Mouse (Mus musculus) megakaryocyte, embryonic 14.5 days (primary cell): ENCODE measurements at regions not wholly inside any gene's neighbourhood (a gene's known extent, or its start where the extent isn't known, plus 50 kb on each side); places are given as distances from the start of the nearest gene placed in this dataset.

ENCODE experiments used
- H3K27me3 ChIP-seq: replicated peaks from 2 replicates; pipeline ENCODE3; 2012; ENCODE audit warnings: inconsistent platforms
- H3K36me3 ChIP-seq: replicated peaks from 2 replicates; pipeline ENCODE3; 2012; ENCODE audit warnings: low read length, inconsistent platforms, mixed read lengths
- H3K4me1 ChIP-seq: 2 replicates; pipeline ENCODE4 v1.6.1; 2012; ENCODE audit warnings: inconsistent platforms
- H3K4me3 ChIP-seq: replicated peaks from 2 replicates; pipeline ENCODE3; 2012; ENCODE audit warnings: moderate library complexity, mild to moderate bottlenecking, inconsistent platforms
- H3K9me3 ChIP-seq: 2 replicates; pipeline ENCODE4 v1.6.1; 2012; ENCODE audit warnings: inconsistent platforms
- FLI1 ChIP-seq: IDR thresholded peaks from 2 replicates; pipeline ENCODE4 v1.6.1; 2012; ENCODE audit warnings: low read length, inconsistent platforms, mixed read lengths
- GATA1 ChIP-seq: IDR thresholded peaks from 3 replicates; pipeline ENCODE4 v1.6.1; 2012; ENCODE audit warnings: mixed read lengths, low read length, inconsistent platforms, borderline replicate concordance

GRCm38 (mm10) chr13:101565323-101565722 lies 202.7 kb downstream of the Pik3r1 start:
- Histone ChIP-seq H3K4me3 (no peak overlapping the region), H3K36me3 (no peaks in the 10 kb centered on the region), H3K4me1 (peaks cover 22% of the 10 kb centered on the region), H3K9me3 (no peaks in the 10 kb centered on the region), H3K27me3 (no peaks in the 10 kb centered on the region)
- TF ChIP-seq GATA1: no peak
- no peak for TF ChIP-seq FLI1

GRCm38 (mm10) chr13:101555371-101555874 lies 212.6 kb downstream of the Pik3r1 start:
- TF ChIP-seq FLI1 (no peak), GATA1 (no peak)
- Histone ChIP-seq H3K4me3 (no peak overlapping the region), H3K4me1 (peaks cover 32% of the 10 kb centered on the region), H3K9me3 (no peaks in the 10 kb centered on the region), H3K27me3 (no peaks in the 10 kb centered on the region), H3K36me3 (no peaks in the 10 kb centered on the region)

- H3K4me1 ChIP-seq: peaks cover 55% of the 10 kb centered on the region
- no peaks in the 10 kb centered on the region for H3K36me3 ChIP-seq
- H3K9me3 ChIP-seq: no peaks in the 10 kb centered on the region
- no peaks in the 10 kb centered on the region for H3K27me3 ChIP-seq
- TF ChIP-seq GATA1 (no peak), FLI1 (no peak)
- H3K4me3 ChIP-seq: no peak overlapping the region
Measured at GRCm38 (mm10) chr13:101553131-101553549, 214.9 kb downstream of the Pik3r1 start.

- peak overlapping the region; percentile 54 for H3K4me3 ChIP-seq
- H3K27me3 ChIP-seq: no peaks in the 10 kb centered on the region
- no peak for TF ChIP-seq GATA1
- no peak for TF ChIP-seq FLI1
- H3K9me3 ChIP-seq: no peaks in the 10 kb centered on the region
- H3K4me1 ChIP-seq: peaks cover 62% of the 10 kb centered on the region
- no peaks in the 10 kb centered on the region for H3K36me3 ChIP-seq
Measured at GRCm38 (mm10) chr13:101552451-101552850, 215.6 kb downstream of the Pik3r1 start.

- Histone ChIP-seq H3K4me1 (peaks cover 76% of the 10 kb centered on the region), H3K9me3 (no peaks in the 10 kb centered on the region), H3K4me3 (no peak overlapping the region), H3K27me3 (no peaks in the 10 kb centered on the region), H3K36me3 (no peaks in the 10 kb centered on the region)
- TF ChIP-seq FLI1: no peak
- TF ChIP-seq GATA1: no peak
Measured at GRCm38 (mm10) chr13:101551068-101551467, 216.9 kb downstream of the Pik3r1 start.

- TF ChIP-seq GATA1: no peak
- TF ChIP-seq FLI1: no peak
- peaks cover 81% of the 10 kb centered on the region for H3K4me1 ChIP-seq
- H3K9me3 ChIP-seq: no peaks in the 10 kb centered on the region
- no peaks in the 10 kb centered on the region for H3K27me3 ChIP-seq
- no peak overlapping the region for H3K4me3 ChIP-seq
- H3K36me3 ChIP-seq: no peaks in the 10 kb centered on the region
Measured at GRCm38 (mm10) chr13:101550526-101550925, 217.5 kb downstream of the Pik3r1 start.

GRCm38 (mm10) chr13:101547887-101548286 lies 220.1 kb downstream of the Pik3r1 start:
- no peak for TF ChIP-seq GATA1
- no peak for TF ChIP-seq FLI1
- Histone ChIP-seq H3K4me1 (peaks cover 97% of the 10 kb centered on the region), H3K9me3 (no peaks in the 10 kb centered on the region), H3K4me3 (peak overlapping the region; percentile 84), H3K27me3 (no peaks in the 10 kb centered on the region), H3K36me3 (peaks cover 12% of the 10 kb centered on the region)

- Histone ChIP-seq H3K27me3 (no peaks in the 10 kb centered on the region), H3K36me3 (peaks cover 12% of the 10 kb centered on the region), H3K9me3 (no peaks in the 10 kb centered on the region), H3K4me1 (peaks cover 97% of the 10 kb centered on the region), H3K4me3 (peak overlapping the region; percentile 84)
- TF ChIP-seq FLI1: no peak
- no peak for TF ChIP-seq GATA1
Measured at GRCm38 (mm10) chr13:101547365-101547764, 220.7 kb downstream of the Pik3r1 start.

- H3K36me3 ChIP-seq: peaks cover 12% of the 10 kb centered on the region
- TF ChIP-seq FLI1 (no peak), GATA1 (no peak)
- H3K4me1 ChIP-seq: peaks cover 98% of the 10 kb centered on the region
- no peaks in the 10 kb centered on the region for H3K9me3 ChIP-seq
- peak overlapping the region; percentile 78 for H3K4me3 ChIP-seq
- H3K27me3 ChIP-seq: no peaks in the 10 kb centered on the region
Measured at GRCm38 (mm10) chr13:101545344-101546181, 222.5 kb downstream of the Pik3r1 start.
